Mouse (Mus musculus) stomach, embryonic 16.5 days (tissue): Measurements from ENCODE around the gene Olfr1282. TPM values are rescaled to one million over a fixed set of nuclear protein-coding genes. Genes with fewer than 3 reads are reported as not detected.
"Not testable (repeated sequence)": the region's sequence is repeated elsewhere in the genome, so short reads cannot be mapped to it uniquely, and the experiment has no call there.

Experiments
- ATAC-seq: fragments of 200-750 bp; cut with Nextera tagmentation; 2 replicates; pipeline ENCODE4 v1.8.0; 2017; ENCODE audit warnings: moderate number of reproducible peaks, moderate TSS enrichment; ENCODE audit not compliant: insufficient read depth, low FRiP score
- H3K27ac ChIP-seq: fragments of 300-500 bp; sonication (generic); 2 replicates; pipeline ENCODE4 v1.5.1; 2014; ENCODE audit warnings: low read length
- H3K27me3 ChIP-seq: fragments of 300-500 bp; sonication (generic); 2 replicates; pipeline ENCODE4 v1.6.1; 2014; ENCODE audit warnings: low read length, control low read depth, mixed read lengths; ENCODE audit not compliant: control insufficient read depth, insufficient read depth
- H3K36me3 ChIP-seq: fragments of 300-500 bp; sonication (generic); 2 replicates; pipeline ENCODE4 v1.6.1; 2014; ENCODE audit warnings: low read length; ENCODE audit not compliant: control insufficient read depth, insufficient read depth
- H3K4me1 ChIP-seq: fragments of 300-500 bp; sonication (generic); 2 replicates; pipeline ENCODE4 v1.6.1; 2014; ENCODE audit warnings: low read length, control low read depth, mixed read lengths; ENCODE audit not compliant: control insufficient read depth, insufficient read depth
- H3K4me2 ChIP-seq: fragments of 300-500 bp; sonication (generic); 2 replicates; pipeline ENCODE4 v1.6.1; 2014; ENCODE audit warnings: low read depth, low read length, mixed read lengths
- H3K4me3 ChIP-seq: fragments of 300-500 bp; sonication (generic); replicated peaks from 2 replicates; pipeline ENCODE4 v1.5.1; 2014; ENCODE audit warnings: mild to moderate bottlenecking, low read length
- H3K9ac ChIP-seq: fragments of 300-500 bp; sonication (generic); 2 replicates; pipeline ENCODE4 v1.6.1; 2014; ENCODE audit warnings: low read length
- H3K9me3 ChIP-seq: fragments of 300-500 bp; sonication (generic); replicated peaks from 2 replicates; pipeline ENCODE4 v1.6.1; 2016; ENCODE audit warnings: low read length, control low read depth; ENCODE audit not compliant: control insufficient read depth
- WGBS: fragments of 180-500 bp; shearing (Covaris S2); extraction: QIAGEN DNeasy Blood & Tissue Kit; methylation state at CpG from one replicate; pipeline ENCODE4 v1.1.7; 2014; 5-methylcytosine and 5-hydroxymethylcytosine counted together
- polyA plus RNA-seq: library from polyadenylated mRNA; unstranded; fragments of >200 nt; fragmentation: Nextera tagmentation; extraction: Ambion mirVana; gene quantifications from 2 replicates; pipeline ENCODE4 v1.2.1, GENCODE M21; 2015

Olfr1282 gene
- not detected in 2 replicates for polyA plus RNA-seq

- Histone ChIP-seq H3K27me3 (no peaks in the 10 kb centered on the region), H3K27ac (no peak within 1 kb of the TSS), H3K4me1 (no peaks in the 10 kb centered on the region), H3K9me3 (no peaks in the 10 kb centered on the region), H3K4me3 (no peak within 1 kb of the TSS), H3K9ac (no peak within 1 kb of the TSS), H3K4me2 (no peak within 1 kb of the TSS), H3K36me3 (no peaks in the 10 kb centered on the region)
- ATAC-seq, result no peak
- WGBS, result 69% methylated on average over 2 of the region's 2 CpGs
Measured at GRCm38 (mm10) chr2:111335976-111336375, at the start of gene Olfr1282. Gene Olfr1282 (minus strand): TSS chr2:111336076.

GRCm38 (mm10) chr2:111375222-111375621, 39.3 kb upstream of the Olfr1282 start, which contains the start of gene Olfr1284:
Gene Olfr1284 (plus strand): TSS chr2:111375522.
- Histone ChIP-seq H3K36me3 (no peaks in the 10 kb centered on the region), H3K9ac (no peak within 1 kb of the TSS), H3K9me3 (no peaks in the 10 kb centered on the region), H3K4me3 (no peak within 1 kb of the TSS), H3K27me3 (no peaks in the 10 kb centered on the region), H3K27ac (no peak within 1 kb of the TSS), H3K4me2 (no peak within 1 kb of the TSS), H3K4me1 (no peaks in the 10 kb centered on the region)
- WGBS, result 87% methylated on average over 1 of the region's 1 CpGs
- ATAC-seq, result no peak

- WGBS, result 71% methylated on average over 2 of the region's 2 CpGs
Measured at GRCm38 (mm10) chr2:111366490-111366889, 30.6 kb upstream of the Olfr1282 start, which contains the start of gene Olfr1283. Gene Olfr1283 (plus strand): TSS chr2:111366790.

GRCm38 (mm10) chr2:111333721-111334120, 2.2 kb downstream of the Olfr1282 start:
- H3K27ac ChIP-seq, ATAC-seq, H3K4me1 ChIP-seq, H3K9me3 ChIP-seq, H3K36me3 ChIP-seq, H3K4me3 ChIP-seq, H3K27me3 ChIP-seq, H3K9ac ChIP-seq, H3K4me2 ChIP-seq: not testable (repeated sequence)
- 80% methylated on average over 5 of the region's 5 CpGs for WGBS

More at GRCm38 (mm10) chr2:111366490-111366889, 30.6 kb upstream of the Olfr1282 start, which contains the start of gene Olfr1283:
- no peaks in the 10 kb centered on the region for H3K4me1 ChIP-seq
- no peak within 1 kb of the TSS for H3K9ac ChIP-seq
- no peak within 1 kb of the TSS for H3K4me3 ChIP-seq
- H3K27me3 ChIP-seq, result no peaks in the 10 kb centered on the region
- ATAC-seq, result no peak
- no peak within 1 kb of the TSS for H3K27ac ChIP-seq
- no peaks in the 10 kb centered on the region for H3K9me3 ChIP-seq
- no peaks in the 10 kb centered on the region for H3K36me3 ChIP-seq
- H3K4me2 ChIP-seq, result no peak within 1 kb of the TSS

- Histone ChIP-seq H3K27me3 (no peaks in the 10 kb centered on the region), H3K4me2 (no peak within 1 kb of the TSS), H3K9ac (no peak within 1 kb of the TSS), H3K27ac (no peak within 1 kb of the TSS), H3K4me1 (no peaks in the 10 kb centered on the region), H3K4me3 (no peak within 1 kb of the TSS), H3K36me3 (no peaks in the 10 kb centered on the region), H3K9me3 (no peaks in the 10 kb centered on the region)
- ATAC-seq, result no peak
- WGBS, result 62% methylated on average over 2 of the region's 2 CpGs
Measured at GRCm38 (mm10) chr2:111326220-111326619, 9.7 kb downstream of the Olfr1282 start, which contains the start of gene Olfr1281. Gene Olfr1281 (plus strand): TSS chr2:111326520.

GRCm38 (mm10) chr2:111313717-111314116, 22.2 kb downstream of the Olfr1282 start, which contains the start of gene Olfr1280:
Gene Olfr1280 (plus strand): TSS chr2:111314017.
- Histone ChIP-seq H3K36me3 (no peaks in the 10 kb centered on the region), H3K4me3 (no peak within 1 kb of the TSS), H3K27ac (no peak within 1 kb of the TSS), H3K4me1 (no peaks in the 10 kb centered on the region), H3K27me3 (no peaks in the 10 kb centered on the region), H3K9me3 (no peaks in the 10 kb centered on the region), H3K9ac (no peak within 1 kb of the TSS), H3K4me2 (no peak within 1 kb of the TSS)
- ATAC-seq, result no peak

GRCm38 (mm10) chr2:111300374-111300773, 35.5 kb downstream of the Olfr1282 start, which contains the start of gene Olfr1279:
Gene Olfr1279 (plus strand): TSS chr2:111300635.
- no peak for ATAC-seq
- no peaks in the 10 kb centered on the region for H3K4me1 ChIP-seq
- no peak within 1 kb of the TSS for H3K4me2 ChIP-seq
- no peaks in the 10 kb centered on the region for H3K27me3 ChIP-seq
- no peak within 1 kb of the TSS for H3K9ac ChIP-seq
- no peak within 1 kb of the TSS for H3K4me3 ChIP-seq
- no peaks in the 10 kb centered on the region for H3K36me3 ChIP-seq
- H3K27ac ChIP-seq, result no peak within 1 kb of the TSS
- no peaks in the 10 kb centered on the region for H3K9me3 ChIP-seq

GRCm38 (mm10) chr2:111298541-111298940, 37.3 kb downstream of the Olfr1282 start:
- Histone ChIP-seq H3K4me1 (no peaks in the 10 kb centered on the region), H3K9me3 (no peaks in the 10 kb centered on the region)

GRCm38 (mm10) chr2:111289836-111290235, 46.0 kb downstream of the Olfr1282 start, which contains the start of gene Olfr1278:
Gene Olfr1278 (plus strand): TSS chr2:111290136.
- Histone ChIP-seq H3K4me3 (no peak within 1 kb of the TSS), H3K27me3 (no peaks in the 10 kb centered on the region), H3K9ac (no peak within 1 kb of the TSS), H3K36me3 (no peaks in the 10 kb centered on the region), H3K4me1 (no peaks in the 10 kb centered on the region), H3K9me3 (no peaks in the 10 kb centered on the region), H3K4me2 (no peak within 1 kb of the TSS), H3K27ac (no peak within 1 kb of the TSS)
- ATAC-seq, result no peak

More at GRCm38 (mm10) chr2:111298541-111298940, 37.3 kb downstream of the Olfr1282 start:
- H3K4me2 ChIP-seq, result no peak overlapping the region
- no peak overlapping the region for H3K9ac ChIP-seq
- ATAC-seq, result no peak
- no peaks in the 10 kb centered on the region for H3K36me3 ChIP-seq
- no peak overlapping the region for H3K27ac ChIP-seq
- H3K27me3 ChIP-seq, result no peaks in the 10 kb centered on the region
- no peak overlapping the region for H3K4me3 ChIP-seq
